In genomic region chr12:37971482-37971881, GRCm38 (mm10) we compare ENCODE assay signal across 33 mouse cellular contexts.
"Had no signal": no experiment of that assay in that cellular context is flagged by ENCODE, and none has a peak within 500 bp of the region (broad histone marks: within the 10 kb centered on the region; RNA-seq: fewer than 3 reads in every experiment).

No protein-coding gene starts in this region.

- H3K27ac ChIP-seq: limb, embryonic 10.5 days; limb, embryonic 12.5 days; limb, embryonic 13.5 days; limb, embryonic 15.5 days; liver, embryonic 12.5 days; liver, embryonic 13.5 days; liver, embryonic 14.5 days; liver, embryonic 15.5 days; lung, embryonic 15.5 days; macrophage; midbrain, embryonic 10.5 days; midbrain, embryonic 12.5 days; midbrain, embryonic 13.5 days; midbrain, embryonic 15.5 days; neural tube, embryonic 12.5 days; neural tube, embryonic 13.5 days had no signal

- H3K9ac ChIP-seq: limb, embryonic 12.5 days; limb, embryonic 13.5 days; limb, embryonic 15.5 days; liver, embryonic 12.5 days; liver, embryonic 13.5 days; liver, embryonic 14.5 days; liver, embryonic 15.5 days; liver, postnatal 0 days; lung, embryonic 14.5 days; lung, embryonic 15.5 days; midbrain, embryonic 12.5 days; midbrain, embryonic 13.5 days; midbrain, embryonic 15.5 days; neural tube, embryonic 12.5 days; neural tube, embryonic 13.5 days had no signal

- H3K9me3 ChIP-seq: limb, embryonic 10.5 days; limb, embryonic 12.5 days; limb, embryonic 13.5 days; limb, embryonic 15.5 days; liver, embryonic 12.5 days; liver, embryonic 13.5 days; liver, embryonic 15.5 days; lung, embryonic 15.5 days; midbrain, embryonic 10.5 days; midbrain, embryonic 12.5 days; midbrain, embryonic 13.5 days; midbrain, embryonic 15.5 days; neural tube, embryonic 12.5 days; neural tube, embryonic 13.5 days had no signal

- DNase-seq: left cerebral cortex, postnatal 4 days; liver; liver, embryonic 13.5 days; liver, postnatal 0 days; lung, adult 18-20 months; lung, adult 2 months; lung, embryonic 14.5 days; lung, postnatal 10 days; lung, postnatal 14 days; lung, postnatal 36 days; lung, postnatal 4 days; midbrain, embryonic 14.5 days had no signal

- ATAC-seq: liver, embryonic 12.5 days; liver, postnatal 0 days; lung, postnatal 0 days; midbrain, embryonic 13.5 days; midbrain, embryonic 15.5 days; midbrain, embryonic 16.5 days had no signal

- H3K4me3 ChIP-seq: limb, embryonic 10.5 days; limb, embryonic 12.5 days; limb, embryonic 13.5 days; limb, embryonic 15.5 days; liver, embryonic 12.5 days; liver, embryonic 13.5 days; liver, embryonic 15.5 days; lung, embryonic 15.5 days; megakaryocyte, embryonic 14.5 days; midbrain, embryonic 10.5 days; midbrain, embryonic 12.5 days; midbrain, embryonic 13.5 days; midbrain, embryonic 15.5 days; myocyte; neural tube, embryonic 12.5 days; neural tube, embryonic 13.5 days had no signal

- H3K27me3 ChIP-seq: limb, embryonic 12.5 days; limb, embryonic 13.5 days; limb, embryonic 15.5 days; liver, embryonic 12.5 days; liver, embryonic 13.5 days; liver, embryonic 15.5 days; lung, embryonic 15.5 days; megakaryocyte, embryonic 14.5 days; midbrain, embryonic 12.5 days; midbrain, embryonic 13.5 days; midbrain, embryonic 15.5 days; neural tube, embryonic 12.5 days; neural tube, embryonic 13.5 days had no signal

- H3K36me3 ChIP-seq: limb, embryonic 10.5 days; limb, embryonic 12.5 days; limb, embryonic 13.5 days; limb, embryonic 15.5 days; liver, embryonic 12.5 days; liver, embryonic 13.5 days; liver, embryonic 15.5 days; lung, embryonic 15.5 days; midbrain, embryonic 10.5 days; midbrain, embryonic 12.5 days; midbrain, embryonic 13.5 days; midbrain, embryonic 15.5 days; neural tube, embryonic 12.5 days; neural tube, embryonic 13.5 days had no signal

- H3K4me2 ChIP-seq: limb, embryonic 12.5 days; limb, embryonic 13.5 days; limb, embryonic 15.5 days; liver, embryonic 11.5 days; liver, embryonic 12.5 days; liver, embryonic 13.5 days; liver, embryonic 15.5 days; lung, embryonic 14.5 days; lung, embryonic 15.5 days; midbrain, embryonic 11.5 days; midbrain, embryonic 12.5 days; midbrain, embryonic 13.5 days; midbrain, embryonic 15.5 days; neural tube, embryonic 12.5 days; neural tube, embryonic 13.5 days had no signal

- H3K4me1 ChIP-seq: limb, embryonic 10.5 days; limb, embryonic 12.5 days; limb, embryonic 13.5 days; limb, embryonic 15.5 days; liver, embryonic 12.5 days; liver, embryonic 13.5 days; liver, embryonic 15.5 days; lung, embryonic 15.5 days; megakaryocyte, embryonic 14.5 days; midbrain, embryonic 10.5 days; midbrain, embryonic 12.5 days; midbrain, embryonic 13.5 days; midbrain, embryonic 15.5 days; neural tube, embryonic 12.5 days; neural tube, embryonic 13.5 days had no signal
